ENCODE assay signal across 10 mouse cellular contexts in genomic region chr10:79933145-79933679, GRCm38 (mm10). TPM values are rescaled to one million over a fixed set of nuclear protein-coding genes. Genes with fewer than 3 reads are reported as not detected.
DNase-seq lines count a peak whose midpoint lies in the region; ATAC-seq lines count a peak whose summit lies in the region.
"Had no signal": no experiment of that assay in that cellular context is flagged by ENCODE, and none has a peak within 500 bp of the region (broad histone marks: within the 10 kb centered on the region; RNA-seq: fewer than 3 reads in every experiment).

No protein-coding gene starts in this region.

- no peaks in the 10 kb centered on the region for H3K27me3 ChIP-seq in heart, embryonic 16.5 days (ENCODE audit: control insufficient read depth, insufficient read depth, low read length)
- no peaks in the 10 kb centered on the region for H3K27me3 ChIP-seq in liver, embryonic 13.5 days

- 0 out of 2 replicates have a peak overlapping the region, but pooled peaks have one; percentile 29 for H3K27ac ChIP-seq in heart, embryonic 16.5 days (ENCODE audit: low read length)
- no peak overlapping the region for H3K27ac ChIP-seq in liver, embryonic 13.5 days

- H3K36me3 ChIP-seq in heart, embryonic 16.5 days (ENCODE audit: control insufficient read depth, insufficient read depth) = no peaks in the 10 kb centered on the region
- peaks cover 56% of the 10 kb centered on the region for H3K36me3 ChIP-seq in liver, embryonic 13.5 days

- no peak overlapping the region for H3K4me2 ChIP-seq in heart, embryonic 16.5 days (ENCODE audit: low read depth, low read length)
- H3K4me2 ChIP-seq in liver, embryonic 13.5 days = 0 out of 2 replicates have a peak overlapping the region, but pooled peaks have one; percentile 2

- WGBS in heart, embryonic 16.5 days = 58% methylated on average over 9 of the region's 9 CpGs
- 68% methylated on average over 9 of the region's 9 CpGs for WGBS in liver, embryonic 13.5 days (ENCODE audit: insufficient replicate concordance)

- peak overlapping the region; percentile 51 for H3K9ac ChIP-seq in heart, embryonic 16.5 days (ENCODE audit: low read length)
- no peak overlapping the region for H3K9ac ChIP-seq in liver, embryonic 13.5 days

- H3K4me3 ChIP-seq in heart, embryonic 16.5 days (ENCODE audit: low read length) = no peak overlapping the region
- no peak overlapping the region for H3K4me3 ChIP-seq in liver, embryonic 13.5 days (replicated peaks)

- peaks cover 54% of the 10 kb centered on the region for H3K4me1 ChIP-seq in heart, embryonic 16.5 days (ENCODE audit: control insufficient read depth, insufficient read depth, low read length)
- H3K4me1 ChIP-seq in liver, embryonic 13.5 days (replicated peaks) = peaks cover 96% of the 10 kb centered on the region

- ATAC-seq in heart, embryonic 16.5 days (replicated peaks; ENCODE audit: extremely low read depth, insufficient read depth, low FRiP score) = no peak
- ATAC-seq in liver, embryonic 13.5 days (ENCODE audit: low read depth) = no peak

- DNase-seq in heart, adult 18-20 months = peak; percentile 35 to 36
- no peak for DNase-seq in heart, adult 9 months (ENCODE audit: low spot score in 2 of 2)
- DNase-seq in cerebellum, adult 9-11 months = peak; percentile 62
- no peak for DNase-seq in liver, embryonic 13.5 days
- no peak for DNase-seq in layer of hippocampus, adult 18-20 months (ENCODE audit: low spot score in 2 of 2)
- no peak for DNase-seq in left cerebral cortex, adult 18-20 months (ENCODE audit: low spot score in 2 of 2)
- no peak for DNase-seq in layer of hippocampus, adult 9-11 months

- no peaks in the 10 kb centered on the region for H3K9me3 ChIP-seq in heart, embryonic 16.5 days (replicated peaks; ENCODE audit: control insufficient read depth, low read length)
- H3K9me3 ChIP-seq in liver, embryonic 13.5 days (replicated peaks) = no peaks in the 10 kb centered on the region

RNA-seq across cellular contexts. Expression of gene Arid3a, which starts 6.4 kb away (rescaled TPM):
- 1 to 10 TPM; 1.0 to 1.1 TPM for total RNA-seq in heart, adult 18-20 months (2021)
- 1.5 and 2.3 TPM in 2 replicates for polyA plus RNA-seq in heart, embryonic 16.5 days (2015; fragmentation: Nextera tagmentation; extraction: Ambion mirVana)
- 5.4 and 5.7 TPM in 2 replicates for polyA plus RNA-seq in liver, embryonic 13.5 days (2015; fragmentation: Nextera tagmentation; extraction: Ambion mirVana)
- 1 to 10 TPM; 5.5 to 5.8 TPM for total RNA-seq in layer of hippocampus, adult 18-20 months (2021)
- total RNA-seq in left cerebral cortex, adult 18-20 months (2021) = 1 to 10 TPM; 5.6 to 7.2 TPM

RNA-seq across cellular contexts. Expression of gene R3hdm4, which starts 12.2 kb away (rescaled TPM):
- 10 to 100 TPM; 75.3 to 78.2 TPM for total RNA-seq in heart, adult 18-20 months (2021)
- 112 and 114 TPM in 2 replicates for polyA plus RNA-seq in heart, embryonic 16.5 days (2015; fragmentation: Nextera tagmentation; extraction: Ambion mirVana)
- 63.0 and 63.8 TPM in 2 replicates for polyA plus RNA-seq in liver, embryonic 13.5 days (2015; fragmentation: Nextera tagmentation; extraction: Ambion mirVana)
- 100 to 1,000 TPM; 366 to 401 TPM for total RNA-seq in layer of hippocampus, adult 18-20 months (2021)
- total RNA-seq in left cerebral cortex, adult 18-20 months (2021) = 100 to 1,000 TPM; 307 to 318 TPM

RNA-seq across cellular contexts. Expression of gene Kiss1r, which starts 16.4 kb away (rescaled TPM):
- under 1 TPM; 0.17 to 0.46 TPM for total RNA-seq in heart, adult 18-20 months (2021)
- 0.49 and 0.64 TPM in 2 replicates for polyA plus RNA-seq in heart, embryonic 16.5 days (2015; fragmentation: Nextera tagmentation; extraction: Ambion mirVana)
- 0.19 and 0.28 TPM in 2 replicates for polyA plus RNA-seq in liver, embryonic 13.5 days (2015; fragmentation: Nextera tagmentation; extraction: Ambion mirVana)
- 1 to 10 TPM; 6.7 to 7.8 TPM for total RNA-seq in layer of hippocampus, adult 18-20 months (2021)
- total RNA-seq in left cerebral cortex, adult 18-20 months (2021) = 10 to 100 TPM in 1 of 2 experiments, 1 to 10 TPM in 1; 5.3 to 10.3 TPM

RNA-seq across cellular contexts. Expression of gene Gm26602, which starts 22.6 kb away (rescaled TPM):
- total RNA-seq in heart, adult 18-20 months (2021) = not detected
- 2.4 and 13.2 TPM in 2 replicates for polyA plus RNA-seq in heart, embryonic 16.5 days (2015; fragmentation: Nextera tagmentation; extraction: Ambion mirVana)
- 11.3 TPM in 1 of 2 replicates, not detected in the other for polyA plus RNA-seq in liver, embryonic 13.5 days (2015; fragmentation: Nextera tagmentation; extraction: Ambion mirVana)
- total RNA-seq in layer of hippocampus, adult 18-20 months (2021) = not detected
- not detected for total RNA-seq in left cerebral cortex, adult 18-20 months (2021)
- total RNA-seq: layer of hippocampus, postnatal 36 days had no signal
- polyA plus RNA-seq: spleen, adult 2 months had no signal

RNA-seq across cellular contexts. Expression of gene Med16, which starts 24.5 kb away (rescaled TPM):
- 10 to 100 TPM; 50.4 to 56.7 TPM for total RNA-seq in heart, adult 18-20 months (2021)
- polyA plus RNA-seq in heart, embryonic 16.5 days (2015; fragmentation: Nextera tagmentation; extraction: Ambion mirVana) = 44.9 and 45.2 TPM in 2 replicates
- 16.9 and 19.0 TPM in 2 replicates for polyA plus RNA-seq in liver, embryonic 13.5 days (2015; fragmentation: Nextera tagmentation; extraction: Ambion mirVana)
- total RNA-seq in layer of hippocampus, adult 18-20 months (2021) = 10 to 100 TPM; 53.8 to 55.2 TPM
- 10 to 100 TPM; 48.6 to 63.7 TPM for total RNA-seq in left cerebral cortex, adult 18-20 months (2021)

Comparison
In these comparisons a context has a peak if more than half of its experiments do, and no peak if none do; other contexts are left out.
1. DNase-seq: peak in heart, adult 18-20 months (2 of 2) and cerebellum, adult 9-11 months (single experiment); none in heart, adult 9 months (0 of 2), liver, embryonic 13.5 days (single experiment), layer of hippocampus, adult 18-20 months (0 of 2), left cerebral cortex, adult 18-20 months (0 of 2) and layer of hippocampus, adult 9-11 months (single experiment).
2. RNA of gene Kiss1r, which starts 16.4 kb away (total RNA-seq): 5.3 to 10.3 TPM in left cerebral cortex, adult 18-20 months and 6.7 to 7.8 TPM in layer of hippocampus, adult 18-20 months; 0.17 to 0.46 TPM in heart, adult 18-20 months; every median in the first group is over 4 times any median in the second.